Mouse (Mus musculus) induced T-regulatory cell, adult 2 months (primary cell): Measurements from ENCODE around the gene Zmynd8.

Source experiments
- DNase-seq: peaks from one replicate; pipeline ENCODE4 v3.0.0-alpha.2; 2012; ENCODE audit warnings: low read depth

The Zmynd8 gene

GRCm38 (mm10) chr2:165898202-165899194, at the start of gene Zmynd8:
Zmynd8 (minus strand) TSS chr2:165899016.
- no peak for DNase-seq

GRCm38 (mm10) chr2:165948007-165948406, 49.2 kb upstream of the Zmynd8 start:
- no peak for DNase-seq

- no peak for DNase-seq
Observed at GRCm38 (mm10) chr2:165946046-165946564, 47.3 kb upstream of the Zmynd8 start.

- DNase-seq: no peak
Observed at GRCm38 (mm10) chr2:165944576-165945351, 45.9 kb upstream of the Zmynd8 start.

GRCm38 (mm10) chr2:165943113-165943512, 44.3 kb upstream of the Zmynd8 start:
- no peak for DNase-seq

- no peak for DNase-seq
Observed at GRCm38 (mm10) chr2:165936106-165936505, 37.3 kb upstream of the Zmynd8 start.

- no peak for DNase-seq
Observed at GRCm38 (mm10) chr2:165927705-165928104, 28.9 kb upstream of the Zmynd8 start.

- no peak for DNase-seq
Observed at GRCm38 (mm10) chr2:165926191-165926590, 27.4 kb upstream of the Zmynd8 start.

GRCm38 (mm10) chr2:165925144-165925543, 26.3 kb upstream of the Zmynd8 start:
- no peak for DNase-seq

- DNase-seq: peak; percentile 50
Observed at GRCm38 (mm10) chr2:165924695-165925094, 25.9 kb upstream of the Zmynd8 start.

GRCm38 (mm10) chr2:165923715-165924114, 24.9 kb upstream of the Zmynd8 start:
- DNase-seq: peak; percentile 72

- peak; percentile 36 for DNase-seq
Observed at GRCm38 (mm10) chr2:165922994-165923393, 24.2 kb upstream of the Zmynd8 start.

GRCm38 (mm10) chr2:165922047-165922728, 23.4 kb upstream of the Zmynd8 start:
- DNase-seq: peak; percentile 92

- peak; percentile 86 for DNase-seq
Observed at GRCm38 (mm10) chr2:165914298-165914697, 15.5 kb upstream of the Zmynd8 start.

- DNase-seq: no peak
Observed at GRCm38 (mm10) chr2:165913073-165913472, 14.3 kb upstream of the Zmynd8 start.

- no peak for DNase-seq
Observed at GRCm38 (mm10) chr2:165909731-165910130, 10.9 kb upstream of the Zmynd8 start.

GRCm38 (mm10) chr2:165907199-165907598, 8.4 kb upstream of the Zmynd8 start:
- no peak for DNase-seq

- no peak for DNase-seq
Observed at GRCm38 (mm10) chr2:165906332-165906945, 7.6 kb upstream of the Zmynd8 start.

- DNase-seq: no peak
Observed at GRCm38 (mm10) chr2:165901127-165901384, 2.2 kb upstream of the Zmynd8 start.

- DNase-seq: no peak
Observed at GRCm38 (mm10) chr2:165900351-165901126, 1.7 kb upstream of the Zmynd8 start.

- DNase-seq: no peak
Observed at GRCm38 (mm10) chr2:165899923-165900322, 1.1 kb upstream of the Zmynd8 start.
